Mouse (Mus musculus) cerebellum, adult 2 months (tissue): ENCODE measurements at regions not wholly inside any gene's neighbourhood (a gene's known extent, or its start where the extent isn't known, plus 50 kb on each side); places are given as distances from the start of the nearest gene placed in this dataset.

Experiments used
- CTCF ChIP-seq: fragments of 200-500 bp; IDR thresholded peaks from 2 replicates; pipeline ENCODE4 v1.5.1; 2011; ENCODE audit warnings: low read depth, mild to moderate bottlenecking, control low read depth, low read length, moderate library complexity, borderline replicate concordance; ENCODE audit not compliant: insufficient read depth
- POLR2A ChIP-seq: fragments of 200-500 bp; IDR thresholded peaks from 2 replicates; pipeline ENCODE4 v1.6.1; 2011; ENCODE audit warnings: low read length, control low read depth, borderline replicate concordance; ENCODE audit not compliant: insufficient read depth

GRCm38 (mm10) chr2:124747627-124748026 lies 320.3 kb upstream of the Slc24a5 start:
- TF ChIP-seq CTCF, result no peak
- TF ChIP-seq POLR2A, result no peak
